Mouse (Mus musculus) intestine, postnatal 0 days (tissue): ENCODE measurements around the gene Olfr850. TPM values are rescaled to one million over a fixed set of nuclear protein-coding genes. Genes with fewer than 3 reads are reported as not detected.

ENCODE experiments used
- ATAC-seq: fragments of 200-750 bp; cut with Nextera tagmentation; 2 replicates; pipeline ENCODE4 v1.8.0; 2017; ENCODE audit warnings: mild to moderate bottlenecking, moderate TSS enrichment, moderate library complexity
- H3K27ac ChIP-seq: fragments of 300-500 bp; sonication (generic); 2 replicates; pipeline ENCODE4 v1.5.1; 2014; ENCODE audit warnings: mild to moderate bottlenecking, low read depth, low read length, moderate library complexity
- H3K27me3 ChIP-seq: fragments of 300-500 bp; sonication (generic); replicated peaks from 2 replicates; pipeline ENCODE4 v1.6.1; 2014; ENCODE audit warnings: low read length, mixed read lengths; ENCODE audit not compliant: control insufficient read depth, insufficient read depth
- H3K36me3 ChIP-seq: fragments of 300-500 bp; sonication (generic); 2 replicates; pipeline ENCODE4 v1.6.1; 2014; ENCODE audit warnings: mild to moderate bottlenecking, moderate library complexity; ENCODE audit not compliant: control insufficient read depth, insufficient read depth
- H3K4me1 ChIP-seq: fragments of 300-500 bp; sonication (generic); replicated peaks from 2 replicates; pipeline ENCODE4 v1.6.1; 2014; ENCODE audit warnings: antibody characterized with exemption, low read length, mixed read lengths; ENCODE audit not compliant: control insufficient read depth, insufficient read depth
- H3K4me2 ChIP-seq: fragments of 300-500 bp; sonication (generic); replicated peaks from 2 replicates; pipeline ENCODE4 v1.6.1; 2014; ENCODE audit warnings: low read depth, mild to moderate bottlenecking, moderate library complexity
- H3K4me3 ChIP-seq: fragments of 300-500 bp; sonication (generic); 2 replicates; pipeline ENCODE4 v1.5.1; 2014; ENCODE audit warnings: low read depth, low read length
- H3K9ac ChIP-seq: fragments of 300-500 bp; sonication (generic); 2 replicates; pipeline ENCODE4 v1.6.1; 2014; ENCODE audit warnings: mild to moderate bottlenecking, low read depth, low read length
- H3K9me3 ChIP-seq: fragments of 300-500 bp; sonication (generic); 2 replicates; pipeline ENCODE4 v1.6.1; 2016; ENCODE audit warnings: mixed run types; ENCODE audit not compliant: control insufficient read depth
- CTCF ChIP-seq: sonication (generic); IDR thresholded peaks from 2 replicates; pipeline ENCODE4 v1.5.1; 2016; ENCODE audit warnings: low read depth, mild to moderate bottlenecking, control low read depth, antibody characterized with exemption, moderate library complexity
- WGBS: fragments of 180-500 bp; shearing (Covaris S2); extraction: QIAGEN DNeasy Blood & Tissue Kit; methylation state at CpG from one replicate; pipeline ENCODE4 v1.1.7; 2014; 5-methylcytosine and 5-hydroxymethylcytosine counted together
- polyA plus RNA-seq: library from polyadenylated mRNA; unstranded; fragments of >200 nt; fragmentation: Nextera tagmentation; extraction: Ambion mirVana; gene quantifications from 2 replicates; pipeline ENCODE4 v1.2.1, GENCODE M21; 2015

Gene Olfr850
- not detected in 2 replicates for polyA plus RNA-seq

- ATAC-seq: no peak
- H3K36me3 ChIP-seq: no peaks in the 10 kb centered on the region
- no peak within 1 kb of the TSS for H3K9ac ChIP-seq
- no peak within 1 kb of the TSS for H3K4me3 ChIP-seq
- H3K27ac ChIP-seq: no peak within 1 kb of the TSS
- no peak within 1 kb of the TSS for H3K4me2 ChIP-seq
- no peaks in the 10 kb centered on the region for H3K27me3 ChIP-seq
- H3K9me3 ChIP-seq: no peaks in the 10 kb centered on the region
- TF ChIP-seq CTCF: no peak
- H3K4me1 ChIP-seq: no peaks in the 10 kb centered on the region
Measured at GRCm38 (mm10) chr9:19478148-19478547, at the start of gene Olfr850. Olfr850 (minus strand) TSS chr9:19478248.

- no peak within 1 kb of the TSS for H3K4me3 ChIP-seq
Measured at GRCm38 (mm10) chr9:19492995-19493394, 14.9 kb upstream of the Olfr850 start, which contains the start of gene Olfr851. Olfr851 (plus strand) TSS chr9:19493295.

GRCm38 (mm10) chr9:19439966-19440365 lies 38.1 kb downstream of the Olfr850 start, which contains the start of gene Olfr849:
Olfr849 (plus strand) TSS chr9:19440266.
- Histone ChIP-seq H3K4me2 (no peak within 1 kb of the TSS), H3K9ac (no peak within 1 kb of the TSS), H3K36me3 (no peaks in the 10 kb centered on the region), H3K4me3 (no peak within 1 kb of the TSS), H3K9me3 (peaks cover 4% of the 10 kb centered on the region; the same call in 1 of the 2 replicates), H3K4me1 (no peaks in the 10 kb centered on the region), H3K27me3 (no peaks in the 10 kb centered on the region), H3K27ac (no peak within 1 kb of the TSS)
- no peak for ATAC-seq
- 81% methylated on average over 2 of the region's 2 CpGs for whole genome bisulfite sequencing
- no peak for TF ChIP-seq CTCF

More at GRCm38 (mm10) chr9:19492995-19493394, 14.9 kb upstream of the Olfr850 start, which contains the start of gene Olfr851:
- TF ChIP-seq CTCF: no peak
- Histone ChIP-seq H3K36me3 (no peaks in the 10 kb centered on the region), H3K9me3 (no peaks in the 10 kb centered on the region), H3K4me2 (no peak within 1 kb of the TSS), H3K27ac (no peak within 1 kb of the TSS), H3K27me3 (no peaks in the 10 kb centered on the region), H3K4me1 (no peaks in the 10 kb centered on the region), H3K9ac (no peak within 1 kb of the TSS)
- ATAC-seq: no peak

Other genes starting within 250 kb of the Olfr850 start
- gene Olfr843, start 226.3 kb downstream of the Olfr850 start, polyA plus RNA-seq: not detected in 2 replicates
- gene Olfr844, start 161.9 kb downstream of the Olfr850 start, polyA plus RNA-seq: not detected in 2 replicates
- gene Olfr845, start 141.8 kb downstream of the Olfr850 start, polyA plus RNA-seq: not detected in 2 replicates
- gene Olfr846, start 114.2 kb downstream of the Olfr850 start, polyA plus RNA-seq: not detected in 2 replicates
- not detected in 2 replicates for gene Olfr847, start 99.6 kb downstream of the Olfr850 start, polyA plus RNA-seq
- gene Olfr849, start 38.0 kb downstream of the Olfr850 start, polyA plus RNA-seq: not detected in 2 replicates
- gene Olfr851, start 15.0 kb upstream of the Olfr850 start, polyA plus RNA-seq: not detected in 2 replicates
- not detected in 2 replicates for gene Olfr853, start 62.8 kb upstream of the Olfr850 start, polyA plus RNA-seq
- gene Olfr854, start 89.1 kb upstream of the Olfr850 start, polyA plus RNA-seq: not detected in 2 replicates
- not detected in 2 replicates for gene Olfr855, start 104.4 kb upstream of the Olfr850 start, polyA plus RNA-seq
- 8.2 and 9.1 TPM in 2 replicates for gene Zfp317, start 143.9 kb upstream of the Olfr850 start, polyA plus RNA-seq
- gene Olfr857, start 231.2 kb upstream of the Olfr850 start, polyA plus RNA-seq: not detected in 2 replicates